Mouse (Mus musculus) neutrophil, adult 5-6 weeks (primary cell): ENCODE measurements around the gene Zfp932. TPM values are rescaled to one million over a fixed set of nuclear protein-coding genes. Genes with fewer than 3 reads are reported as not detected.
"Not testable (repeated sequence)": the region's sequence is repeated elsewhere in the genome, so short reads cannot be mapped to it uniquely, and the experiment has no call there.

Experiments
- ATAC-seq: fragments of 151-379, 151-347 bp; 2 replicates; pipeline ENCODE4 v1.8.0; 2017; ENCODE audit warnings: mild to moderate bottlenecking, moderate TSS enrichment; ENCODE audit not compliant: insufficient number of reproducible peaks, poor library complexity, low FRiP score, severe bottlenecking; ENCODE audit errors: extremely low read depth
- total RNA-seq: library from RNA; stranded (forward); fragments of 200-1000 nt; gene quantifications from 2 replicates; pipeline ENCODE4 v1.2.3, GENCODE M21; 2017

The Zfp932 gene
- total RNA-seq: 40.5 and 42.5 TPM in 2 replicates

GRCm38 (mm10) chr5:109996026-109996937 is at the start of gene Zfp932:
Gene Zfp932, plus strand, starts transcription at chr5:109996521.
- ATAC-seq: peak; percentile 99

- no peak for ATAC-seq
Measured at GRCm38 (mm10) chr5:109950281-109950680, 46.0 kb upstream of the Zfp932 start.

GRCm38 (mm10) chr5:109980743-109981142 is 15.6 kb upstream of the Zfp932 start:
- ATAC-seq: not testable (repeated sequence)

DNA sequence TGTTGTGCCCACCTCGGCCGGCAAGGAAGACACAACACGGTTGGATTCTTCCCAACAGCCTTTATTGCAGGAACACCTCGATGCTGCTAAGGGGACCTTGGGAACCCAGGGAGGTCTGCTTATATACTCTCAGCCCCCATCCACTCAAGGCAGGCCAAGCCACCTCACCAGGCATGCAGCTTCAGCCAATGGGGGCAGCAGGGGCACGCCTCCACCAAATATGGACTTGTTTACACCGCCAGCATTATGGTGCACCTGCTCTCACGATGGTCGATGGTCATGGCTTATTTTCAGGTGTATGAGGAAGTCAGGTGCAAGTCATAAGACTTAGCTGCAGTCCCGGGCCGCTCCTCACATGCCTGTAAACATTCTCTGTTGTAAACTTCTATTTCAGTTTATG is 860 bp upstream of the Zfp932 start:
- ATAC-seq: not testable (repeated sequence)

DNA sequence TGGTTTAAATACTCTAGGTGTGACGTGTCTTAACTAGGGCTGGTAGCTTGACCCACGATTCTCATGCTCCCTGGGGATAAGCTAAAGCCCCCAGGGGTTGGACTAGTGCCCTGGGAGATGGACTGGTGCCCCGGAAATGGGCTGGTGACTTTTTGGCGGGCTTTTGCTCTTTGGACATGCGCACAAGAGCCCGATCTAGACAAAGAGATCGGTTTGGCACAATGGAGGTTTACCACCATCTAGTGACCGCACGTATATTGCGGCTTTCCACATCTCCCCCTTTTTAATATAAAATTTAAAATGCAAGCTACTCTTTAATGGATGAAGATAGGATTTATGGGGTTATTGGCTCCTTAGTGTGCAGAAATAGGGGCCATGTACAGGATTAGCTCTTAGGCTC is 19.5 kb downstream of the Zfp932 start:
- not testable (repeated sequence) for ATAC-seq

GRCm38 (mm10) chr5:110023273-110023672 is 27.0 kb downstream of the Zfp932 start:
- ATAC-seq: no peak

- ATAC-seq: not testable (repeated sequence)
Measured at GRCm38 (mm10) chr5:110023694-110024427, 27.5 kb downstream of the Zfp932 start.

GRCm38 (mm10) chr5:110057637-110058408 is 61.5 kb downstream of the Zfp932 start:
- ATAC-seq: peak; percentile 98

Other genes starting within 250 kb of the Zfp932 start
- 14.7 and 16.1 TPM in 2 replicates for gene 4930522L14Rik, start 244.6 kb upstream of the Zfp932 start, total RNA-seq
- gene Gm15446, start 73.1 kb upstream of the Zfp932 start, total RNA-seq: 21.0 and 65.9 TPM in 2 replicates
- gene Gm17655, start 76.0 kb downstream of the Zfp932 start, total RNA-seq: 13.4 and 16.5 TPM in 2 replicates
- 0.35 and 0.74 TPM in 2 replicates for gene Gm35315, start 97.9 kb downstream of the Zfp932 start, total RNA-seq
- 0.12 and 0.49 TPM in 2 replicates for gene Plcxd1, start 103.4 kb downstream of the Zfp932 start, total RNA-seq
- gene Gtpbp6, start 111.7 kb downstream of the Zfp932 start, total RNA-seq: 47.6 and 54.1 TPM in 2 replicates
- gene Zfp605, start 113.6 kb downstream of the Zfp932 start, total RNA-seq: 8.1 and 10.4 TPM in 2 replicates
- 111 and 115 TPM in 2 replicates for gene Chfr, start 139.3 kb downstream of the Zfp932 start, total RNA-seq
- gene Golga3, start 180.2 kb downstream of the Zfp932 start, total RNA-seq: 40.0 and 46.7 TPM in 2 replicates
- 75.8 and 96.5 TPM in 2 replicates for gene Ankle2, start 234.5 kb downstream of the Zfp932 start, total RNA-seq